Mouse (Mus musculus) 3134 (cell line): Measurements from ENCODE around the gene Ier3.
A peak's percentile ranks its signal among the peaks of the same experiment; 100 is the strongest.

ENCODE experiments used
- DNase-seq: peaks from one replicate; pipeline ENCODE4 v3.0.0-alpha.2; 2011; ENCODE audit warnings: low spot score; ENCODE audit not compliant: insufficient read length; ENCODE audit errors: extremely low read depth

Gene Ier3

DNA sequence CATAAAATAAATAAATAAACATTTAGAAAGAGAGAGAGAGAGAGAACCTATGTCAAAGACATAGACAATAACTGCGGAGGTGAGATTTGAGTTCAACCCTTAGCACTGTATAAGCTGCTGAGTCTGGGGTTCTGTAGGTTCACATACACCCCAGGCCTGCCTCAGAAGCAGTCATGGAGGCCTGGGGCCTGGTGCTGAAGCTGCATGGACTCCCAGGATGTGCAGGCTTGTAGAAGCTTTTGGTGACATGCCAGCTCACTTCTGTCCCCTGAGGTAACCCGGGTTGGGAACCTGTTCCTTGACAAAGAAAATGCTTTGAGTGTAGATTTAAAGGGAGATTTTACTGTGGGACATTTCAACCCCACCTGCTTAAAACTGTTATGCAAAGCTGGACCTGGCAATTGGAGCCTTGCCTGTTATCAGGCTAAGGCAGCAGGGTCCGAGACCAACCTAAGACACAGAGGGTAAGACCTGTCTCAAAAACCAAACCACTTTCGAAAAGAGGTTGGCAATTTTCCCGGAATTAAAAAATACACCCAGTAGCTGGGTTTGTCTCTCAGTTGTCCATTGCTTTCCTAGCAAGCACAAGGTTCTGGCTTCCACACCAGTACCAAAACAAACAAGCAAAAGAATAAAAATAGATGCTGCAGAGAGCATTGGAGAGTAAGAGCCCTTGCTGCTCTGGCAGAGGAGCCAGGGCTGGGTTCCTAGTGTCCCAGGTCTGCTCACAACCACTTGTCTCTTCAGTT is 10.4 kb upstream of the Ier3 start:
- DNase-seq: no peak

DNA sequence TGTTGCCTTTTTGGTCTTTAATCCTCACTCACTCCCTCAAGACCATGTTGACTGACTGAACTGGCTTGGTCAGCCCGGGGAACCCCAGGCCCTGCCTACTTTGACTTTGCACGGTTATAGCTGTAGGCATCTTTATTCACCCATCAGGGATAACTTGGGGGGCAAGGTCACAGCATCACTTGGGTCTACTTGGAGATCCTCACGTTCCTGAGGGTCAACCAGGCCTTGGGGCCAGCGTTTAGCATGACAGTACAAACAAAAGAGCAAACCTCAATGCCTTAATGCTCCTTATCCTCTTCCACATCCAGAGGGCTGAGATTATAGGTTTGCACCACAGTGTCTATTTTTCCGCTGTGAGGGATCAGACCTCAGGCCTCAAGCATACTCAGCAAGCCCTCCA is 9.2 kb upstream of the Ier3 start:
- DNase-seq: no peak

DNA sequence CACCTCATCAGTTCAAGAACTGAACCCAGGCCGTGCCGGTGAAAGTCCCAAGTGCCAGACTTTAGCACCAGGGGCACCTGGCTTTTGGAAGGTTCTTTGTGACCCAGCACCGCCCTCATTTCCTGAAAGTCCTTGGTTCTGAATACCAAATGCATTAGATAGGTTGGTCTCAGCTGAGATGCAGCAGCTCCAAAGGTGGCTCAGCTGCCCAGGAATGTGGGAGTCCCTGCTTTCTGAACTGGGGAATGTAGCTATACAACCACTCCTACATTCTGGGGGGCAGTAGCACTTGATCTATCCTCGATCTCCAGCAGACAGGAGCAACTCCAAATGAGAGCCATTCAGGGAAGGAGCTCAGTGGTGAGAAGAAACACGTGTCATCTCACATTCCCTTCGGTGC is 8.7 kb upstream of the Ier3 start:
- no peak for DNase-seq

GRCm38 (mm10) chr17:35813245-35813647 is 8.2 kb upstream of the Ier3 start:
- DNase-seq: peak; percentile 92

GRCm38 (mm10) chr17:35813653-35814052 is 7.8 kb upstream of the Ier3 start:
- DNase-seq: no peak

- DNase-seq: no peak
Observed at GRCm38 (mm10) chr17:35814678-35815077, 6.8 kb upstream of the Ier3 start.

- DNase-seq: no peak
Observed at GRCm38 (mm10) chr17:35815836-35816235, 5.6 kb upstream of the Ier3 start.

GRCm38 (mm10) chr17:35816686-35817085 is 4.8 kb upstream of the Ier3 start:
- no peak for DNase-seq

GRCm38 (mm10) chr17:35817226-35817625 is 4.3 kb upstream of the Ier3 start:
- no peak for DNase-seq

DNA sequence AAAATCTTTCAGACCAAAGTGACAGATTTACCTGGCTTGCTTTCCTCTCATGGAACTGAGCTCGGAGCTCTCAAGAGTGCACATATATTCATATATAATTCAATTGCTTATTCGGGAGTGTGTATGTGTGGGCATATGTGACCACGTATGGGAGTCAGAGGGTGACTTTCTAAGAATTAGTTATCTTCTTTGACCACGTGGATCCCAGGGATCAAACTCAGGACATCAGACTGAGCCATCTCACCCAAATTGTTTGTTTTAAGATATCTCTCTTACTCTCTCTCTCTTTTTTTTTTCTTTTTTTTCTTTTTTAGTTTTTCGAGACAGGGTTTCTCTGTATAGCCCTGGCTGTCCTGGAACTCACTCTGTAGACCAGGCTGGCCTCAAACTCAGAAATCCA is 1.4 kb upstream of the Ier3 start:
- no peak for DNase-seq

GRCm38 (mm10) chr17:35822564-35822963 is 1.1 kb downstream of the Ier3 start:
- no peak for DNase-seq

DNA sequence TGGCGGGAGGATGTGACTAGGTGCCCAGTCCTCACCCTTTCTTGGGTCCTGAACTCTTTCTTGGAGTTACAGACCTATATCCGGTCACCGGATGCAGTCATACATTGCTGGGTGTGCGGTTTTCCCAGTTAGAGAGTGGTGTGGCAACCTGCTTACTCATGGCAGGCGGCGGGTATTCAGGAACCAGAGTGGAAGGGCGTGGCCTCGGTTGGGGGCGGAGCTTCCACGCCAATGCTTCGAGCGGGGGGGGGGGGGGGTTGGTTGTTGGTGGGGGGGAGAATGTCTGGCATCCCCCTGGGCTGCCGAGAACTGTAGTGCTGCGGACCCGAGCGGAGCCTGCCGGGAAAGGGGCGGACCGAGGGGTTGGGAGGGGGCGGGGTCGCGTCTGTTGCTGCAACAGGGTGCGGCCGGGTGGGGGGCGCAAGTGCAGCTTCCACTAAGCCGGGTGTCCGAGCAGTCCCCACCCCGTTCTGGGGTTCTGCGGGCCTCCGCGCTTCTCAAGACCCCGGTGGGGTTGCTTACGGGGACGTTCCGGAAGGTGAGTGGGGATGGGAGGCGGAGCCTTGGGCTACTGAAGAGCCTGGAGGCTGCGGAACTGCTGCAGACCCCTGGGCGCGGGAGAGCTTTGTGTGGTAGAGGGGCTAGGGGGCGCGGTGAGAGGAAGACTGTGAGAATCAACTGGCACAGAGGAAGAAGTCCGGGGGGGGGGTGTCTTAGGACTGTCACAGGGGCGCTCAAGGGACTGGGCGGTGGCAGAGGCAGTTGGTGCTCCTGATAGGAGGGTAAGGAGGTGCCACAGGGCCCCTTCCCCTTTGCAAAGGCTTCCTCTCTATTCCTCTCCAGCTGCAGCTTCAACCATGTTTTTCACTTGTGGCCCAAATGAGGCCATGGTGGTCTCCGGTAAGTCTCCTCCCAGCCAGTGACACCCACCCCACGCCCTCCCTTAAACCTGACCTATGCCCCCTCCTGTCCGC is 1.8 kb downstream of the Ier3 start, which contains the start of gene Flot1:
Gene Flot1, plus strand, starts transcription at position 267 of the 974 bp plus-strand sequence.
- DNase-seq: peak; percentile 90

GRCm38 (mm10) chr17:35824402-35824801 is 2.9 kb downstream of the Ier3 start:
- peak; percentile 43 for DNase-seq

GRCm38 (mm10) chr17:35825109-35825850 is 3.8 kb downstream of the Ier3 start:
- no peak for DNase-seq

- peak; percentile 85 for DNase-seq
Observed at GRCm38 (mm10) chr17:35829737-35830136, 8.3 kb downstream of the Ier3 start.

DNA sequence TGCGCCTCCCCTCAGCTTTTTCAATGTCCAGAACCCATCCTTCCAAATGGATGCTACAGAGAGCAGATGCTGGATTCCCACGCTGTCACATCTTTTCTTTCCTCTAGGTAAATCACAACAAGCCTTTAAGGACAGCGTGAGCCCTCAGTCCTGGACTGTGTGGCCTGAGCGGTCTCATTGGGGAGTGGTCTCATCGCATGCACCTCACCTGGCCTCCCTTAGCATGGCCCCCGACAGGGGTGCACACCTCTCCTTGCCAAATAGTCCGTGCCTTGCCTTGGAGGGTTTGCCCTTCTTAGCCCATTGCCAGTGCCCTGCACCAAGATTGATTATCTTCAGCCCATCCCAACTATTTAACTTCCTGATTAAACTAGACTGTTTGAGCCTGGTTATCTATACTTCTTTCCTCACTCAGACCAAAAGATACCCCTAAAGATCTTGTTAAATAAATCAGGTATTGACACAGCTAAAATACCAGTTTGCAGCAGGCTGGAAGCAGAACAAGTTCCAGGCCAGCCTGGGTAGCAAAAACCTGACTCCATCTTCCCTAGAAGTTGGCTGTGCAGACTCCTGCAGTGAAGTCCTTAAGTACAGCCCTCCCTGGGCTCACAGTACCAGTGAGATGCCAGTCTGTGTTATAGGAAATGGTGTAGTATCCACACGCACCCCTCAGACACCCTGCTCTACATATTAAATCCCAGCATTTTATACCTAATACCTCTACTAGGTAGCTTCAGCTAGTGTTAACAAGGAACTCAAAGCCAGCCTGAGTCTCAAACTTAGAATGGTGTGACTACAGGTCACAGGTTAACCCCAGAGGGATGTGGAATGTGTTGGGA is 11.1 kb downstream of the Ier3 start:
- peak; percentile 45 for DNase-seq

- no peak for DNase-seq
Observed at GRCm38 (mm10) chr17:35833239-35833751, 11.8 kb downstream of the Ier3 start.

DNA sequence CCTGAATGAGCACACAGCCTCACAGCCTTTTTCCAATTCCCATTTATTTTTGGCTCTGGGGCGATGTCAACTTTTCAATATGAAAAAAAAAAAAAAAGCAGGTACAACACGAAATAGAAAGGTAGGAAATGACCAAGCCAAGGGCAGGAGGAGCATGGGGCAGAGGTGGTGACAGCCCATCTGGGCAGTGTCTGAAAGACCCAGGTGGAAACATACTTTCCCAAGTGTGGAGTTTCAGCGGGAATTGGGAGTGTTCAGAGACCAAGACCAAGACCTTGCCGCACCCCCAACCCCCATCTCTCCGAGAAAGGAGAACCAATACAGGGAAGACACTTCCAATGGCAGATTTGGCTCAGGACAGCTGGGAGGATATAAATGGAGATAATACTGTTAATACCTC is 12.4 kb downstream of the Ier3 start:
- DNase-seq: no peak

DNA sequence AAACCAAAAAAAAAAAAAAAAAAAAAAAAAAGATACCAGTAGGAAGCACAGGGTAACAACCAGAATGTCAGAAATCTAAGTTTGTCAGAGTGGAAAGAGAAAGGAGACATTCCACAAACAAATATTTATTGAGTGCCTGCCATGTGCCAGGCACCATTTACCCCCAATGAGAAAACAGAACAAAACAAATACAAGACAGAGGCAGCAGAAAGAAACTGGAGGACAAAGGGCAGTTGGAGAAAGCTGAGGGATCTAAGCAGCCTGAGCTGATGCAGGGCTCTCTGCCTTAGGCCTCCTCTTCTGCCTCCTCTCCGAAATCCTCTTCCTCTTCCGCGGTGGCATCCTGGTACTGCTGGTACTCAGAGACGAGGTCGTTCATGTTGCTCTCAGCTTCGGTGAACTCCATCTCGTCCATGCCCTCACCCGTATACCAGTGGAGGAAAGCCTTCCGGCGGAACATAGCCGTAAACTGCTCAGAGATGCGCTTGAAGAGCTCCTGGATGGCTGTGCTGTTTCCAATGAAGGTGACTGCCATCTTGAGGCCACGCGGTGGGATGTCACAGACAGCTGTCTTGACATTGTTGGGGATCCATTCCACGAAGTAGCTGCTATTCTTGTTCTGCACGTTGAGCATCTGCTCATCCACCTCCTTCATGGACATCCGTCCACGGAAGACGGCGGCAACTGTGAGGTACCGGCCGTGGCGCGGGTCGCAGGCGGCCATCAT is 13.4 kb downstream of the Ier3 start:
- DNase-seq: peak; percentile 33
